Mouse (Mus musculus) olfactory bulb, adult 2 months (tissue): ENCODE data around the gene Sec14l3.

Experiments used
- CTCF ChIP-seq: fragments of 200-500 bp; IDR thresholded peaks from 2 replicates; pipeline ENCODE4 v1.5.1; 2012; ENCODE audit warnings: low read depth, mild to moderate bottlenecking, low read length, moderate library complexity; ENCODE audit not compliant: insufficient read depth
- POLR2A ChIP-seq: fragments of 200-500 bp; IDR thresholded peaks from 2 replicates; pipeline ENCODE4 v1.6.1; 2012; ENCODE audit warnings: mild to moderate bottlenecking, low read depth, low read length, moderate library complexity; ENCODE audit not compliant: insufficient read depth

DNA sequence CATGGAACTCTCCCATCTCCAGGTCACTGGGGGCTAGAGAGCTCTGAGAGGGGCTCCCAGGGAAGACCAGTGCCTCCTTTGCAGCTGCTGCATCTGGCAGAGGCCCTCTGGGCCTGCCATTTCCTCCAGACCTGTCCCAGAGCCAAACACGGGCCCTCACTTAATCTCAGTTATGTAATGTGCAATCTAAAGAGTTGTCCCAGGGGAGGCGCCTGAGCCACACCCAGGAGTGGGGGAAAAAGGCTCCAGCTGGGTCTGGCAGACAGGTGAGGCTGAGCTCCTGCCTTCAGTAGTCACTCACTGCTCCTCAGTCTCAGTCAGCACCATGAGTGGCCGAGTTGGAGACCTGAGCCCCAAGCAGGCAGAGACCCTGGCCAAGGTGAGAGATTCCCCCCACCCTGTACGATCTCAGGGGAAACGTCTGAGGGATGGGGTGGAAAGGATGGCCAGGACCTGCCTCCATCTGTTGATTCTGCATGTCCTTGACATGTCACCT, at the start of gene Sec14l3:
- TF ChIP-seq POLR2A (no peak), CTCF (no peak)
